Mouse (Mus musculus) adrenal gland, postnatal 4 days (tissue): ENCODE measurements around the gene Gm10912. TPM values are rescaled to one million over a fixed set of nuclear protein-coding genes. Genes with fewer than 3 reads are reported as not detected.
A peak's percentile ranks its signal among the peaks of the same experiment; 100 is the strongest.
"Not testable (repeated sequence)": the region's sequence is repeated elsewhere in the genome, so short reads cannot be mapped to it uniquely, and the experiment has no call there.

Source experiments
- DNase-seq, 2 experiments: peaks; one replicate each; pipeline ENCODE4 v3.0.0; 2021 to 2022; ENCODE audit warnings: low spot score in 2 of 2, mixed read lengths in 2 of 2
- total RNA-seq, 2 experiments: library from RNA; stranded (reverse); gene quantifications; 2 replicates each; pipeline ENCODE4 v1.2.3; 2021

Gm10912 gene
- total RNA-seq, 2 experiments from 2014 or later: 0.22 to 0.31 TPM

DNA sequence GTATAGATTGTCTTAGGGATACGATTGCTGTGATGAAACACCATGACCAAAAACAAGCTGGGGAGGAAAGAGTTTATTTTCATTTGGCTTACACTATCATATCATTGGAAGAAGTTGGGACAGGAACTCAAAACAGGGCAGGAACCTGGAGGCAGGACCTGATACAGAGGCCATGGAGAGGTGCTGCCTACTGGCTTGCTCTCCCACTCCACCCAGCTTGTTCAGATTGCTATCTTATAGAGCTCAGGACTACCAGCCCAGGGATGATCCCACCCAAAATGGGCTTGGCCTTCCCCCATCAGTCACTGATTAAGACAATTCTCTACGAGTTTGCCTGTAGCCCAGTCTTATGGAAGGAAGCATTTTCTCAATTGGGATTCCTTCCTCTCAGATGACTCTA is 1.5 kb upstream of the Gm10912 start:
- DNase-seq: no peak

- DNase-seq: not testable (repeated sequence)
Measured at GRCm38 (mm10) chr2:104068450-104068849, 2.8 kb downstream of the Gm10912 start, which contains the start of gene Gm10799. TSS of gene Gm10799 (minus strand) at chr2:104068550.

DNA sequence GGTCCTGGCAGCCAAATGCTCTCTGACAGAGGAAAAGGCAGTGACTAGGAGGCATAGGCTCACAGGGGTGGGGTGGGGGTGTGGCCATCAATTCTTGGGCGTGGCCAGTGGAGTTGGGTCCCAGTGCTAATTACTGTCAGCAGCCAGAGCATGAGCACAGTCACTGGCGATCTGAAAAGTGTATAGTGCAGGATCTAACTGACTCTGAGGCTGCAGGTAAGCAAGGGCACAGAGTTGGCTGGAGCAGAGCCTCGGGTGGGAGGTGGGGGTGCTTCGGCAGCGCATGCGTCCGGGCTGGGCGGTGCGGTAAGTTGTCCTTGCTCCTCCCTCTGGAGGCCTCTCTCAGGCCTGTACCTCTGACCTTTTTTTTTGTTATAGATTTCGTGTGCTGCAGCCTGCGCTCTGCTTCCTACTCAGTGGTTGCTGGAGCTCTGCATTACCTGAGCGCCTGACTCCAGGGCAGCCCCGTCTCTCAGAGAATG is 4.1 kb downstream of the Gm10912 start, which contains the start of gene Cd59b:
Gene Cd59b, plus strand, starts transcription at position 146 of the 482 bp plus-strand sequence.
- DNase-seq: no peak

- not testable (repeated sequence) for DNase-seq
Measured at GRCm38 (mm10) chr2:104078285-104078684, 12.7 kb downstream of the Gm10912 start.

DNA sequence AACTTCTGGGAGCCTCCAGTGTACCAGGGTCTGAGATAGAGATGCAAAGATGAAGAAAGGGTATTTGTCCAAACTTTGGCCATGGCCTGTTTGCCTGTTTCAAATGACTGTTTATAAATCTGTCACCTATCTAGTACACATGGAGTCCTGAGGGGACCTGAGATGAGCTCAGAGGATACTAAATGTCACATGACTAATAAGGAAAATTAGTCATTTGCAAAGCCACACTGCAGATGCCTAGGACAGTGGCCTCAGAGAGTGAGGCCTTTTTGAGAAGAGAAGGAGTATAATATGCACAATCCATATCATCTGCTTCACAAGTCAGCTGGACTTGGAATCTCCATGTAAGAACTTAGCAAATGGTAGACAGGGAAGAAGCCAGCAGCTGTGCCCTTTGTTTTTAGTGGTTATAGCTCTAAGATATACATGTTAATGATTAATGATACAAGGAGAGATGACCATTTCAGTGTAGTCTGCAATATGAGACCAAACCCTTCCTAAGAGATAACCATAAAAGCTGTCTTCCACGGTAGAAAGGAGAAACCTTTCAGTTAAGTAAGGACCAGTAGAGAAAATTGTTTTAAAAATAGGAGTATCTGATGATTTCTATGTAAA is 15.9 kb downstream of the Gm10912 start:
- not testable (repeated sequence) for DNase-seq

- DNase-seq: no peak
Measured at GRCm38 (mm10) chr2:104082474-104082873, 16.8 kb downstream of the Gm10912 start.

DNA sequence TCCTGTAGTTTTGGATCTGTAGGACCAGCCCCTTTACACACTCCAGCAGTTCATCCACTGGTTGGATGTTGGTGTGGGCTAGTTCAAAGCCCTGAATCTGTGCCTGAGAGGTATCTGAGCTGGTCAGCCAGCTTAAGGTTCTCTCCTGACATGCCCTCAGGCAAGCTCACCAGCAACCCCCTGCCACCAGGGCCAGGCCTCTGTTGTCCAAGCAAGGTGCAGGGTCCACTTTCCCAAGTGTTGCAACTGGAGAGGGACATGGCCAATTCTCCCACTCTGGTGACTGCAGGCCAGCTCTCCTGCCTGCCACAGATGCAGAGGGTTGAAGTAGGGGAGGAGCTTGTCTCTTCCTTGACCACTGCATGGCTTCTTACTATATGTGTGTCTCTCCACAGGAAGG is 18.4 kb downstream of the Gm10912 start:
- DNase-seq: not testable (repeated sequence)

DNA sequence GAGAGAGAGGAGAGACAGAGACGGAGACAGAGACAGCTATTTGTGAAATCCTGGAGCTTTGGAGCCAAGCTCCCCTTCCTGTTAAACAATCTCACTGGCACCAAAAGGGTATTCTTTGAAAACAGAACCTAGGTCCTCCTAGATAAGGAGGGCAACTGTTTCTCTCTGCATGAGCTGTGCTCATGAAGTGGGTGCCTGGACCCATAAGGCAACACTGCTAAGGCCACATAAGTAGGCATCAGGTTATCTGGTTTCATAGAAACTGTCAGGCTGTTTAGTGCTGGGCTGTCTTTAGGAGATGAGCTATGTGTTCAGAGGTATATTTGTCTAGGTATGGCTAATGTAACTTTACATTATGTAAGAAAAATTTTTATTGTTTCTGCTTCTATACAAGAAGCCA is 21.9 kb downstream of the Gm10912 start:
- DNase-seq: not testable (repeated sequence)

DNA sequence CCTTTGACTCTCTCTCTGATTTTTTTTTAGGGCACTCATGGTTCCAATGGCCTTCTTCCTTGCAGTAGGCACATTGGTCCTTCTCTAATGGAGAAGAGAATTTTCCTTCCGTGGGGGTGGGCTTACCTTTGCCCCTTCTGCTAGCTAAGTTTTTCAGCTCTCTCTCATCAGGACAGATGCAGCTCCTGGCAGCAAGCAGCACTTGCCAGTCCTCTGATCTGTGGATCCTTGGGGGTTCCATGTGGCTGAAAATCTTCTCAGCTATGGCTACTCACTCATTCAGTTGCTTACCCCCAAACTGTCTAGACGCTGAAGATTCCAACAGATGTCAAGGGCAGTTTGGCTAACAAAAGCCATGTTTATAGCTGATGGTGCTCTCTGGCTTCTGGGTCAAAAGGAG is 27.7 kb downstream of the Gm10912 start:
- DNase-seq: no peak

- peak; percentile 39 to 54 for DNase-seq
Measured at GRCm38 (mm10) chr2:104095741-104096213, 30.2 kb downstream of the Gm10912 start, which contains the start of gene Cd59a. TSS of gene Cd59a (plus strand) at chr2:104095801.

GRCm38 (mm10) chr2:104096256-104096655 is 30.6 kb downstream of the Gm10912 start:
- no peak for DNase-seq

GRCm38 (mm10) chr2:104096796-104097195 is 31.2 kb downstream of the Gm10912 start:
- not testable (repeated sequence) for DNase-seq

DNA sequence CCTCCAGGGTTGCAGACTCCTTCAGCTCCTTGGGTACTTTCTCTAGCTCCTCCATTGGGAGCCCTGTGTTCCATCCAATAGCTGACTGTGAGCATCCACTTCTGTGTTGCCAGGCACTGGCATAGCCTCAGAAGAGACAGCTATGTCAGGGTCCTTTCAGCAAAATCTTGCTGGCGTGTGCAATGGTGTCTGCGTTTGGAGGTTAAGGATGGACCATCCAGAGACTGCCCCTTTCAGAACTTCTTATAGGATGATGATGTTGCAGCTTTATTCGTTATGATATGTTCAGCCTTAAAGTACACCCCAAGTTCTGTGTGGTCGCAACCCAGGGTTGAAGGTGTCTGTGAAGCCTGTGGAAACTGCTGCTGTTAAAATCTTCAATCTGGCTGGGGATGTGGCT is 31.8 kb downstream of the Gm10912 start:
- DNase-seq: not testable (repeated sequence)

DNA sequence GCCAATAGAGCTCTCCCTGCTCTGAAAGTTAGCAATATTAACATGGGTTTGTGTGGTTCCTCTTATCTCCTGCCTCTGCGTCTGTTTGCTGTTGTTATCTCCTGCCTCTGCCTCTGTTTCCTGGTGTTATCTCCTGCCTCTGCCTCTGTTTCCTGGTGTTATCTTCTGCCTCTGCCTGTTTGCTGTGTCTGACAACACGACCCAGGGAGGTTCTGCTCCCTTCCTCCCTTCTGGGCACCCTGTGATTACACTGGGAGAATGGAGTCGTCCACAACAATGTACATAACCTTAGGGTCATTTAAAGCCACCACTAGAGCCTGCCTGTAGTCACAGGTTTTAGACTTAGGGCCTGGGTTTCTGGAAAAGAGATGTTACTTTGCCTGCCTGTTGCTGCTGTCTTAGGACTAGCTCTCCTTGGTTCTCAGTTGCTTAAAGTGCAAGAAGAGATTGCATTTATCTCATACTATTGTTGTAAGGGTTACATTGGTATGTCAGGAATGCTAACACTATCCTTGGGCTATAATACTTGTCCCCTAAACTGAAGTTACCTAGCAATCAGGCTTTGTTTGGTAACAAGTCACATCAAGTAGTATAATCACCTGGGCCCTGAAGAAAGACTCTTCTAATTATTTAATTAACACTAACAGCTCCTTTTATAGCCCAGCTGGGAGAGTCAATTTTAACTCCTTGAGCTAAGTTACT is 33.1 kb downstream of the Gm10912 start:
- no peak for DNase-seq

- no peak for DNase-seq
Measured at GRCm38 (mm10) chr2:104099231-104099585, 33.6 kb downstream of the Gm10912 start.

DNA sequence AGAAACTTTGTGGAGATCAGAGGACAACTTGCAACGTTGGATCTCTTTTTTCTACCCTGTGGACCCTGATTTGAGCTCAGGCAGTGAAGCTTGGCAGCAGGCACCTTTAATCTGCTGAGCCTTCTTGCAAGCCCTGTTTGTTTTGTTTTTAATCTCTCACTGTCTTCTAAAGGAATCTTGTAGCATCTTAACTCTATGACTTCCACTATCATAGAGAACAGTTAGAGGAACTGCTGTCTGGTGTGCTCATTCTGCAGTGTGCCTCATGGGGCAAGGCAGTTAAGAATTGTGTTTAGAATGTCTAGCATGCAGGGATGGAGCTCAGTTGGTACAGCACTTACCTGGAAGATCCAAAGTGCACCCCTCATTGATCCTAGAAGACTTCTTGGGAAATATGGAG is 34.3 kb downstream of the Gm10912 start:
- no peak for DNase-seq

DNA sequence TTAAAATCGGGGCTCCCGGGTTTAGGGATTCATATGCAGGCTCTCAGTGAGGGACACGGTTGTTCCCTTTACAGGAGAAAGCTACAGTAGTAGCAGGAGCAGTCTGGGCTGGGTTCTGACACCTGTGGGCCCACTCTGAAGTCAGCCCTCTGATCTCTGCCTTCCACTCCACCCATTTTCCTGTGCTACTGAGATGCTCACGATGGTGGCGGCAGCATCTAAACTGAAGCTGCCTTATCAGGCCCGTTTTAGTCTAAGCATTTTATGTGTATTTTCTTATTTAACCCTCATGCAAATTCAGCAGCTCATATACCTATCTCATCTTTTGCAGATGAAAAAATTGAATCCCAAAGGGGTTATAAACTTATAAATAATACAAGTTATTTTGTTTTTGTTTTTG is 39.2 kb downstream of the Gm10912 start:
- DNase-seq: no peak

- DNase-seq: not testable (repeated sequence)
Measured at GRCm38 (mm10) chr2:104109021-104109420, 43.4 kb downstream of the Gm10912 start.

GRCm38 (mm10) chr2:104109528-104109927 is 43.9 kb downstream of the Gm10912 start:
- DNase-seq: no peak

- no peak for DNase-seq
Measured at GRCm38 (mm10) chr2:104110031-104110430, 44.4 kb downstream of the Gm10912 start.

DNA sequence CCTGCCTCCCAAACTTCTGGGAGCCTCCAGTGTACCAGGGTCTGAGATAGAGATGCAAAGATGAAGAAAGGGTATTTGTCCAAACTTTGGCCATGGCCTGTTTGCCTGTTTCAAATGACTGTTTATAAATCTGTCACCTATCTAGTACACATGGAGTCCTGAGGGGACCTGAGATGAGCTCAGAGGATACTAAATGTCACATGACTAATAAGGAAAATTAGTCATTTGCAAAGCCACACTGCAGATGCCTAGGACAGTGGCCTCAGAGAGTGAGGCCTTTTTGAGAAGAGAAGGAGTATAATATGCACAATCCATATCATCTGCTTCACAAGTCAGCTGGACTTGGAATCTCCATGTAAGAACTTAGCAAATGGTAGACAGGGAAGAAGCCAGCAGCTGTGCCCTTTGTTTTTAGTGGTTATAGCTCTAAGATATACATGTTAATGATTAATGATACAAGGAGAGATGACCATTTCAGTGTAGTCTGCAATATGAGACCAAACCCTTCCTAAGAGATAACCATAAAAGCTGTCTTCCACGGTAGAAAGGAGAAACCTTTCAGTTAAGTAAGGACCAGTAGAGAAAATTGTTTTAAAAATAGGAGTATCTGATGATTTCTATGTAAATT is 45.7 kb downstream of the Gm10912 start:
- DNase-seq: not testable (repeated sequence)

- DNase-seq: not testable (repeated sequence)
Measured at GRCm38 (mm10) chr2:104113563-104113962, 47.9 kb downstream of the Gm10912 start.
